Mouse (Mus musculus): Measurements from ENCODE around the gene Adrm1. TPM values are rescaled to one million over a fixed set of nuclear protein-coding genes. Genes with fewer than 3 reads are reported as not detected.

Adrm1 gene
- polyA plus RNA-seq, 1 experiment: 204 TPM

DNA sequence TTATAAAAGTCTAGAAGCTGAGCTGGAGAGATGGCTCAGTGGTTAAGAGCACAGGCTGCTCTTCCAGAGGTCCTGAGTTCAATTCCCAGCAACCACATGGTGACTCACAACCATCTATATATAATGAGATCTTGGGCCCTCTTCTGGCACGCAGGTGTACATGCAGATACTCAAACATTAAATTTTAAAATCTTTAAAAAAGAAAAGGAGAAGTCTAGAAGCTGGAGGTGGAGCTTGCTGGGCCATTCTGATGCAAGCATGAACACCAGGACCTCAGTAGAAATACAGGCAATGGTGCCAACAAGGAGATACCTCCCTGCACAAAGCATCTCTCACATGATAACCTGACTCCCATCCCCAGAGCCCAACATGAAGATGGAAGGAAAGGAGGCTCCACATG, 37.7 kb downstream of the Adrm1 start:
- TF ChIP-seq CTCF (IDR thresholded peaks at IDR 0.05; ENCODE audit: control insufficient read depth, insufficient read depth, insufficient read length) (no peak), FOSL1 (IDR thresholded peaks at IDR 0.05; ENCODE audit: insufficient read depth, low read length, poor library complexity, severe bottlenecking) (no peak), MYOD1 (IDR thresholded peaks at IDR 0.05; ENCODE audit: control insufficient read depth, insufficient read length, low read depth) (no peak), MAX (IDR thresholded peaks at IDR 0.05) (no peak), MYOG (IDR thresholded peaks at IDR 0.05; ENCODE audit: control insufficient read depth, extremely low read depth, insufficient read length) (no peak), USF1 (IDR thresholded peaks at IDR 0.05; ENCODE audit: low read depth) (no peak), CEBPB (IDR thresholded peaks at IDR 0.05; ENCODE audit: low read depth) (no peak)
- H3K36me3 ChIP-seq (ENCODE audit: control insufficient read depth, insufficient read depth): peaks cover 33% of the 10 kb centered on the region
- no peak overlapping the region for H3ac ChIP-seq (ENCODE audit: control insufficient read depth, insufficient read length, low read depth)

DNA sequence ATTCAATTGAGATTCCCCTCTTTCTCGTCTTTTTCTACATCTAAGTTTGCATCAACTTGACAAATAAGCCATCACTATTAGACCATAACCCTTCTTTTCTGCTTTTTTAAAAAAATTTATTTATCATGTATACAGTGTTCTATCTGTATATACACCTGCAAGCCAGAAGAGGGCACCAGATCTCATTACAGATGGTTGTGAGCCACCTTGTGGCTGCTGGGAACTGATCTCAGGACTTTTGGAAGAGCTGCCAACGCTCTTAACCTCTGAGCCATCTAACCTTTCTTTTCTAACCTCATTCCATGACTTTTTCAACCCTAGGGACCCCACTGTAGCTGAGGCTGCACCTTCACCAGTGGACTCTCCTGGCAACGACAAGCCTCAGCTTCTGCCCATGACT, 41.0 kb downstream of the Adrm1 start:
- H3K27me3 ChIP-seq (ENCODE audit: control insufficient read depth, insufficient read depth, insufficient read length): no peaks in the 10 kb centered on the region
- H3ac ChIP-seq (ENCODE audit: control insufficient read depth, insufficient read length, low read depth): no peak overlapping the region
- no peak for TF ChIP-seq FOSL1 (IDR thresholded peaks at IDR 0.05; ENCODE audit: insufficient read depth, low read length, poor library complexity, severe bottlenecking)
- TF ChIP-seq CTCF (IDR thresholded peaks at IDR 0.05; ENCODE audit: control insufficient read depth, insufficient read depth, insufficient read length): no peak
- TF ChIP-seq USF1 (IDR thresholded peaks at IDR 0.05; ENCODE audit: low read depth): no peak
- TF ChIP-seq MAX (IDR thresholded peaks at IDR 0.05): no peak
- TF ChIP-seq CEBPB (IDR thresholded peaks at IDR 0.05; ENCODE audit: low read depth): no peak
- H3K4me3 ChIP-seq (ENCODE audit: insufficient read depth, poor library complexity, severe bottlenecking): no peak overlapping the region
- H3K79me3 ChIP-seq (ENCODE audit: low read depth): peaks cover 31% of the 10 kb centered on the region
- peaks cover 76% of the 10 kb centered on the region for H3K79me2 ChIP-seq (ENCODE audit: control insufficient read depth, insufficient read depth)
- peaks cover 6% of the 10 kb centered on the region for H3K36me3 ChIP-seq (ENCODE audit: control insufficient read depth, insufficient read depth)

More for the DNA sequence above, 37.7 kb downstream of the Adrm1 start:
- no peak overlapping the region for H3K4me3 ChIP-seq (ENCODE audit: insufficient read depth, poor library complexity, severe bottlenecking)
- peaks cover 20% of the 10 kb centered on the region for H3K79me3 ChIP-seq (ENCODE audit: low read depth)
- H3K27me3 ChIP-seq (ENCODE audit: control insufficient read depth, insufficient read depth, insufficient read length): no peaks in the 10 kb centered on the region
- peaks cover 48% of the 10 kb centered on the region for H3K79me2 ChIP-seq (ENCODE audit: control insufficient read depth, insufficient read depth)

DNA sequence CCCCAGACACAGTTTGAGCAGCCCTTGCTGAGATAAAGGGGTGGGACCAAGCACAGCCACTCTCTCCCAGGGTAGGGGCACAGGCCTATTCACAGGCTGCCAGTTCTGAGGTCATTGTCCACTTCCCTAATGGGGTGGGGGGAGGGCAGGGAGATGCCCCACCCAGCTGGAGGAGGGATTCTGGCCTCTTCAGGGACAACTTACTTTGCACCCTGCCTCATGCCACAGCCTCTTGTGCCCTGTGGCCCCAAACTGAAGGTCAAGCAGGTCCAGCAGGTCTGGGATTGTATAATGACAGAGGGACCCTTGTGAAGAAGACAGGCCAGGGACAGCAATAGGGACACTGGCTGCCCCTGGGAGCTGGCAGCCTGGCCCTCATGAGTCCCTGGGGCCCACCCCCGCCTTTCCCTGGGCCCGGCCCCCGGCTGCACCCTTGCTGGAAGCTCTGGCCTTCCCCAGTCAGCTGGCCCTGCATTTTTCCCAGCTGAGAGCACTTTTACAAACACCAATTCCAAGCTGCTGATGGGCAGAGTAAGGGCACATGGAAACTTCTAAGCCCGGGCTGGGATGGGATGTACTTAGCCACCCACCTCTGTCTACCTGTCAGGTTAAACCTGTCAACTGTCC, 43.2 kb downstream of the Adrm1 start:
- Histone ChIP-seq H3K79me3 (ENCODE audit: low read depth) (peaks cover 28% of the 10 kb centered on the region), H3K27me3 (ENCODE audit: control insufficient read depth, insufficient read depth, insufficient read length) (no peaks in the 10 kb centered on the region), H3K79me2 (ENCODE audit: control insufficient read depth, insufficient read depth) (peaks cover 71% of the 10 kb centered on the region), H3K4me3 (ENCODE audit: insufficient read depth, poor library complexity, severe bottlenecking) (no peak overlapping the region), H3K36me3 (ENCODE audit: control insufficient read depth, insufficient read depth) (peaks cover 5% of the 10 kb centered on the region), H3ac (ENCODE audit: control insufficient read depth, insufficient read length, low read depth) (no peak overlapping the region)
- TF ChIP-seq USF1 (IDR thresholded peaks at IDR 0.05; ENCODE audit: low read depth) (no peak), MAX (IDR thresholded peaks at IDR 0.05) (no peak), CEBPB (IDR thresholded peaks at IDR 0.05; ENCODE audit: low read depth) (no peak), CTCF (IDR thresholded peaks at IDR 0.05; ENCODE audit: control insufficient read depth, insufficient read depth, insufficient read length) (no peak), MYOG (IDR thresholded peaks at IDR 0.05; ENCODE audit: control insufficient read depth, extremely low read depth, insufficient read length) (no peak), FOSL1 (IDR thresholded peaks at IDR 0.05; ENCODE audit: insufficient read depth, low read length, poor library complexity, severe bottlenecking) (no peak), MYOD1 (IDR thresholded peaks at IDR 0.05; ENCODE audit: control insufficient read depth, insufficient read length, low read depth) (no peak)

DNA sequence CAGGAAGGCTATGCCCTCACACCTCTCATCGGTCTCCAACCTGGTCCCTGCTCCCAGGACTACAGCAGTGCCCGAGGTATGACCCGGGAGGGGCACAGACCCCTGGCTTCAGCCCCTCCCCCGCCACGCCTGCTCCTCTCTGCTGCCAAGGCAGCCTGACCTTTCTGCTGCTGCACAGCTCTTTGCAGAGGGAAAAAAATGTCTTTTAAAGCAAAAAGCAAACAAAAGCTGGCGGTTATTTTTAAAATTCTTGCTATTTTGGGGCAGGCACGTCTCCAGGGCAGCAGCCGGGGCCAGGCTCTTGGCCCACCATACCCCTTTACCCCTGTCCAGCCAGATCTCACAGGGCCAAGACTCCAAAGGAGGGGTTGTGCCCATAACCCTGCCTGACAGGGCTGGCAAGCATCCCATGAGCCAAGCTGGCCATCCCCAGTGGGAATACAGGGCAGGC, 43.8 kb downstream of the Adrm1 start:
- no peak overlapping the region for H3K4me3 ChIP-seq (ENCODE audit: insufficient read depth, poor library complexity, severe bottlenecking)
- no peaks in the 10 kb centered on the region for H3K27me3 ChIP-seq (ENCODE audit: control insufficient read depth, insufficient read depth, insufficient read length)
- peaks cover 26% of the 10 kb centered on the region for H3K79me3 ChIP-seq (ENCODE audit: low read depth)
- peak overlapping the region; percentile 31 for H3ac ChIP-seq (ENCODE audit: control insufficient read depth, insufficient read length, low read depth)
- TF ChIP-seq CTCF (IDR thresholded peaks at IDR 0.05; ENCODE audit: control insufficient read depth, insufficient read depth, insufficient read length): no peak
- TF ChIP-seq CEBPB (IDR thresholded peaks at IDR 0.05; ENCODE audit: low read depth): no peak
- no peak for TF ChIP-seq MYOD1 (IDR thresholded peaks at IDR 0.05; ENCODE audit: control insufficient read depth, insufficient read length, low read depth)
- TF ChIP-seq USF1 (IDR thresholded peaks at IDR 0.05; ENCODE audit: low read depth): no peak
- no peak for TF ChIP-seq MAX (IDR thresholded peaks at IDR 0.05)
- no peak for TF ChIP-seq MYOG (IDR thresholded peaks at IDR 0.05; ENCODE audit: control insufficient read depth, extremely low read depth, insufficient read length)
- no peak for TF ChIP-seq FOSL1 (IDR thresholded peaks at IDR 0.05; ENCODE audit: insufficient read depth, low read length, poor library complexity, severe bottlenecking)
- H3K36me3 ChIP-seq (ENCODE audit: control insufficient read depth, insufficient read depth): peaks cover 10% of the 10 kb centered on the region
- peaks cover 70% of the 10 kb centered on the region for H3K79me2 ChIP-seq (ENCODE audit: control insufficient read depth, insufficient read depth)

DNA sequence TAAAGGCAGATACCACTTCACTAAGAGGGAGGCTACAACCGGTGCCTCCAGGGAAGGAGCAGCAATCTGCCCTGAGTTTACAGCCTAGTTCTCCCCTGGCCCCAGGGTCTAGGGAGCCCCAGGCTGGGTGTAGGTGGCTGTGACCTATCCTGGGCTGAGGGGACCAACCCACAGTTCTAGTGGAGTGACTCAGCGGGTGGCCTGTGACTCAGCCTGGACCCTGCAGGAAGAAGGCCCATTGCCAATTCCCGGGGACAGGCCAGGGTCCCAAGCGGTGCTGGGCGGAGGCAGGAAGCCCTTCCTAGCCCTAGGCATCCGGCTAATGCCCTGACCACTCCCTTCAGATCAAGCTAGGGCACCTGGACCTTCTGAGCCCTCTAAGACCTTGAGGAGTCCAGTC, 44.7 kb downstream of the Adrm1 start:
- H3K79me2 ChIP-seq (ENCODE audit: control insufficient read depth, insufficient read depth): peaks cover 67% of the 10 kb centered on the region
- H3K79me3 ChIP-seq (ENCODE audit: low read depth): peaks cover 24% of the 10 kb centered on the region
- TF ChIP-seq MYOD1 (IDR thresholded peaks at IDR 0.05; ENCODE audit: control insufficient read depth, insufficient read length, low read depth) (no peak), FOSL1 (IDR thresholded peaks at IDR 0.05; ENCODE audit: insufficient read depth, low read length, poor library complexity, severe bottlenecking) (no peak), MYOG (IDR thresholded peaks at IDR 0.05; ENCODE audit: control insufficient read depth, extremely low read depth, insufficient read length) (no peak), MAX (IDR thresholded peaks at IDR 0.05) (no peak), CEBPB (IDR thresholded peaks at IDR 0.05; ENCODE audit: low read depth) (no peak), CTCF (IDR thresholded peaks at IDR 0.05; ENCODE audit: control insufficient read depth, insufficient read depth, insufficient read length) (no peak), USF1 (IDR thresholded peaks at IDR 0.05; ENCODE audit: low read depth) (no peak)
- peaks cover 16% of the 10 kb centered on the region for H3K36me3 ChIP-seq (ENCODE audit: control insufficient read depth, insufficient read depth)
- H3K27me3 ChIP-seq (ENCODE audit: control insufficient read depth, insufficient read depth, insufficient read length): no peaks in the 10 kb centered on the region
- no peak overlapping the region for H3ac ChIP-seq (ENCODE audit: control insufficient read depth, insufficient read length, low read depth)
- H3K4me3 ChIP-seq (ENCODE audit: insufficient read depth, poor library complexity, severe bottlenecking): no peak overlapping the region

All from C2C12 (cell line).